Mouse (Mus musculus) olfactory bulb, adult 2 months (tissue): ENCODE data around the gene Ccdc157. TPM values are rescaled to one million over a fixed set of nuclear protein-coding genes. Genes with fewer than 3 reads are reported as not detected.

Experiments used
- H3K27ac ChIP-seq: fragments of 200-500 bp; 2 replicates; pipeline ENCODE4 v1.5.1; 2012; ENCODE audit warnings: low read depth, low read length; ENCODE audit not compliant: insufficient read depth
- H3K4me1 ChIP-seq: fragments of 200-500 bp; 2 replicates; pipeline ENCODE4 v1.6.1; 2012; ENCODE audit warnings: low read length; ENCODE audit not compliant: control insufficient read depth, insufficient read depth
- H3K4me3 ChIP-seq: fragments of 200-500 bp; 2 replicates; pipeline ENCODE4 v1.5.1; 2012; ENCODE audit warnings: mild to moderate bottlenecking, low read depth, low read length, moderate library complexity; ENCODE audit not compliant: insufficient read depth
- CTCF ChIP-seq: fragments of 200-500 bp; IDR thresholded peaks from 2 replicates; pipeline ENCODE4 v1.5.1; 2012; ENCODE audit warnings: low read depth, mild to moderate bottlenecking, low read length, moderate library complexity; ENCODE audit not compliant: insufficient read depth
- POLR2A ChIP-seq: fragments of 200-500 bp; IDR thresholded peaks from 2 replicates; pipeline ENCODE4 v1.6.1; 2012; ENCODE audit warnings: mild to moderate bottlenecking, low read depth, low read length, moderate library complexity; ENCODE audit not compliant: insufficient read depth
- WGBS: fragments of 180-500 bp; shearing (Covaris S2); methylation state at CpG from one replicate; pipeline ENCODE4 v1.1.7; 2018; 5-methylcytosine and 5-hydroxymethylcytosine counted together
- polyA plus RNA-seq: library from polyadenylated mRNA; stranded (reverse); fragments of >200 nt; gene quantifications from 2 replicates; pipeline ENCODE4 v1.2.4, GENCODE M21; 2012; ENCODE audit warnings: low replicate concordance; ENCODE audit not compliant: missing spikeins, insufficient read depth, insufficient read length

Ccdc157 gene
- polyA plus RNA-seq, 1 experiment: not detected

GRCm38 (mm10) chr11:4201981-4202700, 42.0 kb upstream of the Ccdc157 start:
- Histone ChIP-seq H3K27ac (0 out of 2 replicates have a peak overlapping the region, but pooled peaks have one; percentile 15), H3K4me3 (no peak overlapping the region), H3K4me1 (peaks cover 24% of the 10 kb centered on the region)
- no peak for TF ChIP-seq POLR2A
- no peak for TF ChIP-seq CTCF
- 41% methylated on average over 11 of the region's 11 CpGs for WGBS

- WGBS: 81% methylated on average over 1 of the region's 1 CpGs
Measured at GRCm38 (mm10) chr11:4197691-4198090, 37.6 kb upstream of the Ccdc157 start.

DNA sequence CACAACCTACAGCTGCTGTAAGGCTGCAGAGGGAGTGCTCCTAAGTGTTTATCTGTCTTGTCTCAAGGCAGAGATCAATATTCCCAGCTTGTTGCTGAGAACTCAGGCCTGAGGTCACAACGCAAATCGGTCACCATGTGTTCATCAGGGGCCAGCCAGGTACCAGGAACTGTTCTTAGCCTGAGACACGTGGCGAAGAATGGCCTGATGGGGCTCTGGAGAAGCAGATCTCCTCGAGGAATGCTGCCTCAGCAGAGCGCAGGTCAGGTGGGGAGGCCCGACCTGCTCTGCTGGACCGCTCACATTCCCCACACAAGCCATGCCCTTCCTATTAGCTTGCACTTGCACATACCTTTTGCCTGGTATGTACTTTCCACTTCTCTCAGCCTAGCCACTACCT, 36.5 kb upstream of the Ccdc157 start:
- Histone ChIP-seq H3K27ac (no peak overlapping the region), H3K4me1 (peaks cover 3% of the 10 kb centered on the region), H3K4me3 (no peak overlapping the region)
- 88% methylated on average over 8 of the region's 8 CpGs for WGBS
- TF ChIP-seq POLR2A (no peak), CTCF (no peak)

More at GRCm38 (mm10) chr11:4197691-4198090, 37.6 kb upstream of the Ccdc157 start:
- Histone ChIP-seq H3K4me3 (no peak overlapping the region), H3K27ac (no peak overlapping the region), H3K4me1 (peaks cover 6% of the 10 kb centered on the region)
- TF ChIP-seq POLR2A (no peak), CTCF (no peak)

- WGBS: 84% methylated on average over 3 of the region's 3 CpGs
- TF ChIP-seq CTCF: no peak
- TF ChIP-seq POLR2A: no peak
- H3K27ac ChIP-seq: no peak overlapping the region
Measured at GRCm38 (mm10) chr11:4195597-4196031, 35.5 kb upstream of the Ccdc157 start.

DNA sequence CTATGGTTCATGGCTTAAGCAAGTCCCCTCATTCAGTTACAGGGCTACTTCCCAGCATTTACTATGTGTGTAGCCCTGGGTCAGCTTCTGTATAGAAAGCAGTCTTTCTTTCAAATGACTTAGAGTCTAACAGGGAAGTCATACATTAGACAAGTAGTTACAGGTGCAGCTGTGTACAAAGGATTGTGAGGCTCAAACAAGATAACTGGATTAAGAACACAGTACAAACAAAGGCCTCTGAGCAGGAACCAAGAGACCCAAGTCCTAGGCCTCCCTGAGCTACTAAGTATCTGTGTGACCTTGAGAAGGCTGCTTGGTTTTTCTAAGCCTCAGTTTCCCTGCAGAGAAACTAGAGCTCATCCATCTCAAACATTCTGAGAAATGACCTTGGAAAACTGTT, 33.3 kb upstream of the Ccdc157 start:
- Histone ChIP-seq H3K4me3 (no peak overlapping the region), H3K4me1 (peaks cover 17% of the 10 kb centered on the region), H3K27ac (no peak overlapping the region)
- no peak for TF ChIP-seq CTCF
- TF ChIP-seq POLR2A: no peak

More at GRCm38 (mm10) chr11:4195597-4196031, 35.5 kb upstream of the Ccdc157 start:
- Histone ChIP-seq H3K4me3 (no peak overlapping the region), H3K4me1 (peaks cover 9% of the 10 kb centered on the region)

DNA sequence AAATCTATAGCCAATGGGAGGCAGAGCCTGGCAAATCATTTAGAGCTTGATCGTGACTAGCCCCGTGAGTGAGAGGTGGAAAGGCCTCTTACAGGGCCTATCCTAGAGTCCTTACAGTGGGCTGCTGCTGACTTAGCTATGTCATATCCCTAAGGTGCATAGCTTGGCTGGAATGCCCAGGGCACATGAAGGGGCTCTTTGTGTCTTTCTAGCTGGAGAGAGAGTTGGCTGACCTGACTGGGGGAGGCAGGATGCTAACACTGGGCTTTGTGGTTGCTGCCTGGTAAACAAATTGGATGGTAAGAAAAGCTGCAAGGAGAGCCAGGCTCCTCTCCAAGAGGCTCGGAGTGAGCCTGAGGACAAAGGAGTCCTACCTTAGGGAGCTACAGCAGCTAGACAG, 32.7 kb upstream of the Ccdc157 start:
- Histone ChIP-seq H3K4me3 (no peak overlapping the region), H3K4me1 (peaks cover 17% of the 10 kb centered on the region), H3K27ac (peak overlapping the region; percentile 18; the same call in 1 of the 2 replicates)
- WGBS: 79% methylated on average over 3 of the region's 3 CpGs
- TF ChIP-seq POLR2A (no peak), CTCF (no peak)

DNA sequence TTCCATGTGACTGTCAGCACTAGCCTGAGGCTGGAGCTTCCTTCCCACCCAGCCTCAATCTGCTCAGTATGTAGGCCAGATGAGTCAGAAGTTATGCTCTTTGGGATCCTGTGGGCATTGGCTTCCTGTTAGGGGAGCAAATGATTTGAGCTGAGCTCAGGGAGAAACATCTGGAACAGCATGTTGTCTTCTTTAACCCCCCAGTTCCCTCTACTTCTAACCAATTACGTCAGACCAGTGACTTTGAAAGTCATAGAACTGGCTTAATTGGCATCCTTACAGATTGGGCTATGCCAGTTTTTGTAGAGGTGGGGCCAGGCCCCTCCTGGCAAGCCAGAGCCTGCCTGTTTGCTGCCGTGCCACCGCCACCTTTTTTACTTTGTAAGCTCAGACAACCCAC, 30.6 kb upstream of the Ccdc157 start:
- H3K4me1 ChIP-seq: peaks cover 28% of the 10 kb centered on the region
- no peak overlapping the region for H3K4me3 ChIP-seq
- H3K27ac ChIP-seq: peak overlapping the region; percentile 71
- WGBS: 36% methylated on average over 3 of the region's 3 CpGs
- TF ChIP-seq CTCF: no peak

- Histone ChIP-seq H3K27ac (no peak overlapping the region), H3K4me3 (no peak overlapping the region), H3K4me1 (peaks cover 28% of the 10 kb centered on the region)
- 82% methylated on average over 6 of the region's 6 CpGs for WGBS
- no peak for TF ChIP-seq POLR2A
- TF ChIP-seq CTCF: no peak
Measured at GRCm38 (mm10) chr11:4189182-4189581, 29.1 kb upstream of the Ccdc157 start.

GRCm38 (mm10) chr11:4187318-4187700, 27.2 kb upstream of the Ccdc157 start:
- TF ChIP-seq POLR2A: no peak
- H3K4me3 ChIP-seq: peak overlapping the region; percentile 82
- peaks cover 28% of the 10 kb centered on the region for H3K4me1 ChIP-seq
- WGBS: 12% methylated on average over 9 of the region's 9 CpGs
- peak overlapping the region; percentile 47; the same call in 1 of the 2 replicates for H3K27ac ChIP-seq
